Mouse (Mus musculus) cerebellum, adult 2 months (tissue): Measurements from ENCODE around the gene Snx5.

Experiments
- CTCF ChIP-seq: fragments of 200-500 bp; IDR thresholded peaks from 2 replicates; pipeline ENCODE4 v1.5.1; 2011; ENCODE audit warnings: low read depth, mild to moderate bottlenecking, control low read depth, low read length, moderate library complexity, borderline replicate concordance; ENCODE audit not compliant: insufficient read depth
- POLR2A ChIP-seq: fragments of 200-500 bp; IDR thresholded peaks from 2 replicates; pipeline ENCODE4 v1.6.1; 2011; ENCODE audit warnings: low read length, control low read depth, borderline replicate concordance; ENCODE audit not compliant: insufficient read depth

DNA sequence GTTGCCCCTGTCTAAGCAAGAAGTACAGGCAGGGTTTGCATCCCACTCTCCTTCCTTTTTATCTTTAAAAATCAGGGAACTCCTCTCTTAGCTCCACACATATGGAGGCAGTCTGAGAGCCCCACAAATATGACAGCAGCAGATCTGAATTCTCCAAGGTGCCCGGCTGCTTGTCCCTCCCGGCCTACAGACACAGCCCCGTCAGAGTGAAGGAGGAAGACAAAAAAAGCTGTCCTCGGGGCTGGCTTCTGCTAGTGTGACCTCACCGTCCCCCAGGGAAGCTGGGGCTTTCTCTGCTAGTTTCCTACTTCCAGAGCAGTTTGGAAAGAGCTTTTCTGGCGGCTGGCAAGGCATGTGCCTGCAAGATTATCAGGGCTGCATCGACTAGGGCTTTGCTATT, 55.5 kb downstream of the Snx5 start:
- TF ChIP-seq CTCF (no peak), POLR2A (no peak)
